Mouse (Mus musculus) cortical plate, adult 2 months (tissue): ENCODE results near the gene Slc37a4.

Experiments
- CTCF ChIP-seq: fragments of 200-500 bp; IDR thresholded peaks from 2 replicates; pipeline ENCODE4 v1.5.1; 2011; ENCODE audit warnings: mild to moderate bottlenecking, control low read depth, low read length; ENCODE audit not compliant: insufficient read depth; ENCODE audit errors: extremely low read depth
- POLR2A ChIP-seq: fragments of 200-500 bp; IDR thresholded peaks from 2 replicates; pipeline ENCODE4 v1.6.1; 2011; ENCODE audit warnings: mild to moderate bottlenecking, low read length, control low read depth; ENCODE audit not compliant: insufficient read depth; ENCODE audit errors: extremely low read depth

GRCm38 (mm10) chr9:44391466-44391865 lies 5.2 kb upstream of the Slc37a4 start:
- TF ChIP-seq CTCF: peak; percentile 67
- no peak for TF ChIP-seq POLR2A
